Mouse (Mus musculus): ENCODE data around the gene Zfp451.
"Not testable (repeated sequence)": the region's sequence is repeated elsewhere in the genome, so short reads cannot be mapped to it uniquely, and the experiment has no call there.

Gene Zfp451

GRCm38 (mm10) chr1:33757491-33758041 lies 56.8 kb downstream of the Zfp451 start, which contains the start of gene Bag2:
Gene Bag2, minus strand, starts transcription at chr1:33757795.
- DNase-seq (ENCODE audit: low read depth in 2 of 2, low spot score in 2 of 2), result peak; percentile 24 to 28

- no peak for DNase-seq (ENCODE audit: low read depth in 2 of 2, low spot score in 2 of 2)
Observed at GRCm38 (mm10) chr1:33757033-33757413, 57.4 kb downstream of the Zfp451 start.

GRCm38 (mm10) chr1:33756258-33757032 lies 58.0 kb downstream of the Zfp451 start:
- no peak for DNase-seq (ENCODE audit: low read depth in 2 of 2, low spot score in 2 of 2)

- DNase-seq (ENCODE audit: low read depth in 2 of 2, low spot score in 2 of 2), result no peak
Observed at GRCm38 (mm10) chr1:33755799-33756198, 58.6 kb downstream of the Zfp451 start.

GRCm38 (mm10) chr1:33754965-33755735 lies 59.2 kb downstream of the Zfp451 start:
- DNase-seq (ENCODE audit: low read depth in 2 of 2, low spot score in 2 of 2), result no peak

GRCm38 (mm10) chr1:33754089-33754488 lies 60.3 kb downstream of the Zfp451 start:
- no peak for DNase-seq (ENCODE audit: low read depth in 2 of 2, low spot score in 2 of 2)

GRCm38 (mm10) chr1:33751283-33751682 lies 63.1 kb downstream of the Zfp451 start:
- no peak for DNase-seq (ENCODE audit: low read depth in 2 of 2, low spot score in 2 of 2)

- DNase-seq (ENCODE audit: low read depth in 2 of 2, low spot score in 2 of 2), result not testable (repeated sequence)
Observed at GRCm38 (mm10) chr1:33749709-33750108, 64.7 kb downstream of the Zfp451 start.

- DNase-seq (ENCODE audit: low read depth in 2 of 2, low spot score in 2 of 2), result no peak
Observed at GRCm38 (mm10) chr1:33749109-33749508, 65.3 kb downstream of the Zfp451 start.

- no peak for DNase-seq (ENCODE audit: low read depth in 2 of 2, low spot score in 2 of 2)
Observed at GRCm38 (mm10) chr1:33745901-33746300, 68.5 kb downstream of the Zfp451 start.

- not testable (repeated sequence) for DNase-seq (ENCODE audit: low read depth in 2 of 2, low spot score in 2 of 2)
Observed at GRCm38 (mm10) chr1:33744815-33745214, 69.6 kb downstream of the Zfp451 start.

GRCm38 (mm10) chr1:33742903-33743302 lies 71.5 kb downstream of the Zfp451 start:
- DNase-seq (ENCODE audit: low read depth in 2 of 2, low spot score in 2 of 2), result peak in 1 of 2 experiments; percentile 14

- peak; percentile 67 to 76 for DNase-seq (ENCODE audit: low read depth in 2 of 2, low spot score in 2 of 2)
Observed at GRCm38 (mm10) chr1:33739302-33739701, 75.1 kb downstream of the Zfp451 start.

- no peak for DNase-seq (ENCODE audit: low read depth in 2 of 2, low spot score in 2 of 2)
Observed at GRCm38 (mm10) chr1:33738681-33739278, 75.6 kb downstream of the Zfp451 start.

GRCm38 (mm10) chr1:33738281-33738680 lies 76.1 kb downstream of the Zfp451 start:
- no peak for DNase-seq (ENCODE audit: low read depth in 2 of 2, low spot score in 2 of 2)

GRCm38 (mm10) chr1:33734001-33734685 lies 80.3 kb downstream of the Zfp451 start:
- DNase-seq (ENCODE audit: low read depth in 2 of 2, low spot score in 2 of 2), result no peak

- no peak for DNase-seq (ENCODE audit: low read depth in 2 of 2, low spot score in 2 of 2)
Observed at GRCm38 (mm10) chr1:33733044-33733443, 81.4 kb downstream of the Zfp451 start.

- no peak for DNase-seq (ENCODE audit: low read depth in 2 of 2, low spot score in 2 of 2)
Observed at GRCm38 (mm10) chr1:33725086-33725485, 89.3 kb downstream of the Zfp451 start.

GRCm38 (mm10) chr1:33724516-33724915 lies 89.9 kb downstream of the Zfp451 start:
- DNase-seq (ENCODE audit: low read depth in 2 of 2, low spot score in 2 of 2), result no peak

GRCm38 (mm10) chr1:33721020-33721419 lies 93.4 kb downstream of the Zfp451 start:
- no peak for DNase-seq (ENCODE audit: low read depth in 2 of 2, low spot score in 2 of 2)

- DNase-seq (ENCODE audit: low read depth in 2 of 2, low spot score in 2 of 2), result no peak
Observed at GRCm38 (mm10) chr1:33720231-33720630, 94.2 kb downstream of the Zfp451 start.

All from CD8-positive naive resting alpha-beta T cell, adult 2 months (primary cell).